Mouse (Mus musculus): Measurements from ENCODE around the gene Hectd1.

- TF ChIP-seq CTCF (IDR thresholded peaks at IDR 0.05), result no peak
- no peak for TF ChIP-seq POLR2A (IDR thresholded peaks at IDR 0.05; ENCODE audit: insufficient read depth, low read depth, low read length)
Measured at GRCm38 (mm10) chr12:51828716-51829289, 533 bp downstream of the Hectd1 start.

Measured in heart, adult 2 months (tissue).